Mouse (Mus musculus) fat pad, adult 2 months (tissue): Measurements from ENCODE around the gene Hao1.
A peak's percentile ranks its signal among the peaks of the same experiment; 100 is the strongest.

Experiments
- DNase-seq: peaks from one replicate; pipeline ENCODE4 v3.0.0-alpha.2; 2011; ENCODE audit warnings: low read depth, low spot score; ENCODE audit errors: extremely low read depth

Gene Hao1

DNA sequence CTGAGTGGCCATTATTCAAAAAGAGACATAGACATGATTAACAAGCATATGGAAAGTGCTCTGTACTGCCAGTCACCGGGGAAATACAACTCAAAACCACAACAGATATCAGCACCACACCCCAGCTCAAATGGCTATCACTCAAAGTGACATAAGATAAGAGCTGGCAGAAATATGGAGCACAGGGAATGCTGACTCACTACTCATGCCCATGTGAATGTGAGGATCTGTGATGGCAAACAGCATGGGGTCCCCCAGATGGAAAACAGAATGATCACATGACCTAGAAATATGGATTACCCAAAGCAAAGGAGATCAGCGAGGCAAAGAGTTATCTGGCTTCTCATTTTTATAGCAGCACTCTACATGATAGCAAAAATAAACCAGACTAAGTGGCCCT is 89.0 kb downstream of the Hao1 start:
- no peak for DNase-seq

DNA sequence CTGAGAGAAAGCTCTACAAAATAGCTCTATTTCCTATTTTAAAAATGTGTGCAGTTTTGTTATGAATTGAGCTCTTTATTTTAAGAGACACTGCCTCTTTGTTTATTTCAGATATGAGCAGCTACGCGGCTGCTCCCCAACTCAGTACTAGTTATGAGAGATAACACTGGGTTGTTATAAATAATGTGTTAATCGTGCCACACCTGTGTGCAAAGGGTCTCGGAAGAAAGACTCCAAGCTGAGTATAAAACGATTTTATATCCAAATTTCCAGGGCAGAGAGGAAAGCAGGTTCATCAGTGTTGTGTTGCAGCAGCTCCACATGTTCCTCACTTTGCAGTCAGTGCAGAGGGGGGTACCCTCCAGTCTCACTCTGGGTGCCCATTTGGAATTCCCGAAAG is 91.8 kb downstream of the Hao1 start:
- no peak for DNase-seq

DNA sequence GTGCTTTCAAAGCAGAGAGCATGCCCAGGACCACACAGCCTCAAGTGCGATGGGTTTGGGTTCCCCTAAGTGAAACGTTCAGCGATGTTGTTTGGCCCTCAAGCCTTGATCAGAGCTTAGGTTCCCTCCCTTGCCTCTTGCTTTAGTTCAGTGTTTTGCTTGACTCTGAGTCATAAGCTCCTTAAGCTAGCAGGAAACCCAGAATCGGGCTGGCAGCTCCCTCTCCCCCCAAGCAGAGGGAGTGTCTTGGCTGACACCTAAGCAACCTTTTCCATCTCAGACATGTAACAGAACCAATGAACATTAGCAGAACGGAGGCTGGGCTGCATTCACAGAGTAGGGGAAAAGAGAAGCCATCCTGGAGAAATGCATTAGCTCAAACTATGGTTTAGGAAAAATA is 93.3 kb downstream of the Hao1 start:
- DNase-seq: peak; percentile 1

DNA sequence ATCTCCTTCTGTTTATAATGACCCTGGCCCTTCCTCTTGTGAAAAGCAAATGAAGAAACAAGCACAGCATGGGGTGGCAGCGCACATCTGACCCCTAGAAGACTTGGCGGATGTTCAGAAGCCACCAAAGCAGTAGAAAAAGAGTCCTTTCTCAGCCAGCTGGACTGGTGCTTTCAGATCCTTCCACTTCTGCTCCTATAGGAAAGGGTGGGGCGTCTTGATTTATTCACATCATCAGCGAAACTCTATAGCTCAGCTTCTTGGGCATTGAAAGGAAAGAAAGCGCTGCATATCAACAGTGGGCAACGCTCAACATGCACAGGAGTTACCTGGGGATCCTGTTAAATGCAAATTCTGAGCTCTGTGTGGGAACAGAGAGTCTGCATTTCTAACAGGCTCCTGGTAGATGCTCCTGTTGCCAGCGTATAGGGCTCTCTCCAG is 98.1 kb downstream of the Hao1 start:
- no peak for DNase-seq

DNA sequence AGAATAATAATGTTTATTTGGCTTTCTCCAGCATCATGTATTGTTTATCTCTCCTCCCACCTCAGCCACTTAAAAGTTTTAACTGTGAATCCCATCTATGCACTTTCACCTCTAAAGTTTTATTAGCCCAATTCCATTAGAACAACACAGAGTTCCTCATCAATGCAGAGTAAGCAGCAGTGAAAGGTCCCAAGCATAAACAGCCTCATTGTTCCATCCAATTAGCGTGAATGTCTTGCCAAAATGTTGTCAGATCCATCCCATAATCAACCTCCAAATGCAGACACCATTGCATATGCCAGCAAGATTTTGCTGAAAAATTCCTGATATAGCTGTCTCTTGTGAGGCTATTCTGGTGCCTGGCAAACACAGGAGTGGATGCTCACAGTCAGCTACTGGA is 101.4 kb downstream of the Hao1 start:
- no peak for DNase-seq

DNA sequence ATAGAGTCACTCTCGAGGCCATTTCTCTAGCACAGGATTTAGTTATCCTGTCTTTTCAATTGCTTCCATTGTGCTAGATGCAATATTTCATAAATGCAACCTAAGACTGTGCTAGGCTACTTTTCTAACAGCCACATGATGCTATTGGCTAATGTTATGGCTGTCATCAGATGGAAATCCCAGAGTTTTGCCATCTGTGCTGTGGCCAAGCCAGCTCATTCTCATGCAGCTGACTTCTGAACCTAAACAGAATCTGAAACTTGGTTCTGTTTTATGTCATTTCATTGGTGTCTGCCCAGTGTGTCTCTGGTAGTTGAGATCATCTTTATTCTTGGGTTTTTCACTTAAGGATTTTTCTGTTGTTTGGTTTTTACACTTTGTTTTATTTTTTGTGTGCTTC is 103.2 kb downstream of the Hao1 start:
- no peak for DNase-seq
